Mouse (Mus musculus): ENCODE results near the gene Phyhipl. TPM values are rescaled to one million over a fixed set of nuclear protein-coding genes. Genes with fewer than 3 reads are reported as not detected.

Gene Phyhipl
- polyA plus RNA-seq (2012; rRNA removed) (1.4 TPM in 2 replicates), polyA plus RNA-seq (2014; fragmentation: Nextera tagmentation; extraction: Ambion mirVana) (1.5 and 2.3 TPM in 2 replicates)

DNA sequence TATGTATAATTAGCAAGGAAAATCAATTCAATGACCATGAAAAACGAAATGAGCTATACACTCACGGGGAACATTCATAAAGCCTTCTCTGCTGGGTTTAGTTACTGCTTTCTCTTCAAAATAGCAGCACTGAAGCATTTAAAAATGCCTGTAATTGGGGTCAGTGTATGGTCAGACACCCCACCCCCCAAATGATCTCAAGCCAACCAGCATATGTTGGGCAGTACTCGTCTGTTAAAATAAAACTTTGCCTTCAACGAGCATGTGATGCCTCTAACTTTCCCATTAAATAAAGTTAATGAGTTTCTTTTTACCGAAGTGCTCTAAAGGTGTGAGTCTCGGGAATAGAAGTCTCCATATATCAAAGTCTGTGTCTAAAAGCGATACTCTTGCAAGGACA, at the start of gene Phyhipl:
TSS of gene Phyhipl (minus strand) at position 138 of the 400 bp plus-strand sequence.
- Histone ChIP-seq H3K4me3 (replicated peaks; ENCODE audit: low read length) (no peak within 1 kb of the TSS), H3K36me3 (ENCODE audit: control insufficient read depth, insufficient read depth, low read length) (no peaks in the 10 kb centered on the region), H3K9ac (ENCODE audit: low read depth, low read length, severe bottlenecking) (no peak within 1 kb of the TSS), H3K27me3 (ENCODE audit: control insufficient read depth, insufficient read depth, low read length) (no peaks in the 10 kb centered on the region), H3K4me1 (ENCODE audit: control insufficient read depth, insufficient read depth, low read length) (no peaks in the 10 kb centered on the region), H3K4me2 (replicated peaks; ENCODE audit: low read depth, low read length, severe bottlenecking) (no peak within 1 kb of the TSS), H3K27ac (replicated peaks; ENCODE audit: low read depth, low read length) (no peak within 1 kb of the TSS), H3K9me3 (ENCODE audit: control insufficient read depth, low read length) (no peaks in the 10 kb centered on the region)
- no peak; the same call in 1 of the 2 replicates for ATAC-seq (ENCODE audit: low FRiP score, low read depth)
- WGBS, result 19% methylated on average over 7 of the region's 7 CpGs
- no peak for DNase-seq (ENCODE audit: low spot score)
- no peak for TF ChIP-seq POLR2A (IDR thresholded peaks at IDR 0.05; ENCODE audit: borderline replicate concordance, extremely low read depth, insufficient read depth, insufficient read length)

DNA sequence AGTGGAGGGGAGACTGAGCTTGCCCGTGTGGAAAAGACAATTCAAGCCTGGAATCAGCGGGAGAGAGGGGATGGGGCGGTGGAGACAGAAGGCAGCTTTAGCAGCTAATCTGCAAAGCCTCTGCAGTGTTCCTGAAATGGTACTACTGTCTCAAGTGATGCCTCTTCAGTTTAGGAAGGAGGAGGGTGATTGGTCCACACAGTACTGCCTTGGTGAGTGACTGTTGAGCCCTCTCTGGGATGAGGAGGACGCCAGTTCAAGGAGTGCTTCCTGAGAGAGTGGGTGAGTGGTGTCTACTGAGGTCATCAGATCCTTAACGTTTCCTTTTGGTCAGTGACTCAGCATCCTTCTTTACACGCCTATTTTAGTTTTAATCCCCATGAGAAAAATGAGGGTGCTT, 47.4 kb upstream of the Phyhipl start:
- no peak overlapping the region for H3K9ac ChIP-seq (ENCODE audit: low read depth, low read length, severe bottlenecking)
- no peak for TF ChIP-seq POLR2A (IDR thresholded peaks at IDR 0.05; ENCODE audit: borderline replicate concordance, extremely low read depth, insufficient read depth, insufficient read length)
- H3K27ac ChIP-seq (replicated peaks; ENCODE audit: low read depth, low read length), result no peak overlapping the region
- H3K36me3 ChIP-seq (ENCODE audit: control insufficient read depth, insufficient read depth, low read length), result no peaks in the 10 kb centered on the region
- no peak overlapping the region for H3K4me3 ChIP-seq (replicated peaks; ENCODE audit: low read length)
- DNase-seq (ENCODE audit: low spot score), result no peak
- H3K27me3 ChIP-seq (ENCODE audit: control insufficient read depth, insufficient read depth, low read length), result no peaks in the 10 kb centered on the region
- H3K9me3 ChIP-seq (ENCODE audit: control insufficient read depth, low read length), result no peaks in the 10 kb centered on the region
- no peak for ATAC-seq (ENCODE audit: low FRiP score, low read depth)
- H3K4me1 ChIP-seq (ENCODE audit: control insufficient read depth, insufficient read depth, low read length), result no peaks in the 10 kb centered on the region
- WGBS, result 75% methylated on average over 6 of the region's 6 CpGs
- no peak overlapping the region for H3K4me2 ChIP-seq (replicated peaks; ENCODE audit: low read depth, low read length, severe bottlenecking)

DNA sequence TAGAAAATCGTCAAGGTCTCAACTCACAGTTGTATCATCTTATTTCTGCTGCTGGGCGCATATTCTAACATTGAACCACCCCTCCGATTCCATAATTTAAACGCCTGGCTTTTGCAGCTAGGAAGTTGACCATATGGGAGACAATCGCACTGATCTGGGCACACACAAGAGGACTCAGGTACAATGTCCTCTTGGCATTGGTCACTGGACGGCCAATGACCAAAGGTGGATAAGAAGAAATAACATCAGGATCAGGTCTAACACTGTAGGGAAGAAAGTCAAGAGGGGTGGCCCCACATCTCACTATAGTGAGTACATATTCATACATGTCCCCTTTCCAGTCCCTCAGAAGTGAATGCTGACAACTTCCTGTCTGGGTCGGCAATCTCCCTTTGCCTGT, 43.8 kb upstream of the Phyhipl start:
- WGBS, result 90% methylated on average over 7 of the region's 7 CpGs
- ATAC-seq (ENCODE audit: low FRiP score, low read depth), result no peak

GRCm38 (mm10) chr10:70698014-70698413, 42.2 kb upstream of the Phyhipl start:
- no peak for DNase-seq (ENCODE audit: low spot score)
- H3K27me3 ChIP-seq (ENCODE audit: control insufficient read depth, insufficient read depth, low read length), result no peaks in the 10 kb centered on the region
- no peaks in the 10 kb centered on the region for H3K4me1 ChIP-seq (ENCODE audit: control insufficient read depth, insufficient read depth, low read length)
- no peak overlapping the region for H3K9ac ChIP-seq (ENCODE audit: low read depth, low read length, severe bottlenecking)
- ATAC-seq (ENCODE audit: low FRiP score, low read depth), result no peak
- 79% methylated on average over 3 of the region's 3 CpGs for WGBS
- no peak for TF ChIP-seq POLR2A (IDR thresholded peaks at IDR 0.05; ENCODE audit: borderline replicate concordance, extremely low read depth, insufficient read depth, insufficient read length)
- H3K27ac ChIP-seq (replicated peaks; ENCODE audit: low read depth, low read length), result no peak overlapping the region
- no peak overlapping the region for H3K4me3 ChIP-seq (replicated peaks; ENCODE audit: low read length)
- no peaks in the 10 kb centered on the region for H3K36me3 ChIP-seq (ENCODE audit: control insufficient read depth, insufficient read depth, low read length)
- H3K4me2 ChIP-seq (replicated peaks; ENCODE audit: low read depth, low read length, severe bottlenecking), result no peak overlapping the region
- H3K9me3 ChIP-seq (ENCODE audit: control insufficient read depth, low read length), result no peaks in the 10 kb centered on the region

More for the DNA sequence above, 43.8 kb upstream of the Phyhipl start:
- no peak overlapping the region for H3K4me2 ChIP-seq (replicated peaks; ENCODE audit: low read depth, low read length, severe bottlenecking)
- no peaks in the 10 kb centered on the region for H3K36me3 ChIP-seq (ENCODE audit: control insufficient read depth, insufficient read depth, low read length)
- H3K27me3 ChIP-seq (ENCODE audit: control insufficient read depth, insufficient read depth, low read length), result no peaks in the 10 kb centered on the region
- H3K4me1 ChIP-seq (ENCODE audit: control insufficient read depth, insufficient read depth, low read length), result no peaks in the 10 kb centered on the region
- no peak for DNase-seq (ENCODE audit: low spot score)
- no peak overlapping the region for H3K27ac ChIP-seq (replicated peaks; ENCODE audit: low read depth, low read length)
- H3K9ac ChIP-seq (ENCODE audit: low read depth, low read length, severe bottlenecking), result no peak overlapping the region
- H3K4me3 ChIP-seq (replicated peaks; ENCODE audit: low read length), result no peak overlapping the region
- no peaks in the 10 kb centered on the region for H3K9me3 ChIP-seq (ENCODE audit: control insufficient read depth, low read length)
- TF ChIP-seq POLR2A (IDR thresholded peaks at IDR 0.05; ENCODE audit: borderline replicate concordance, extremely low read depth, insufficient read depth, insufficient read length), result no peak

DNA sequence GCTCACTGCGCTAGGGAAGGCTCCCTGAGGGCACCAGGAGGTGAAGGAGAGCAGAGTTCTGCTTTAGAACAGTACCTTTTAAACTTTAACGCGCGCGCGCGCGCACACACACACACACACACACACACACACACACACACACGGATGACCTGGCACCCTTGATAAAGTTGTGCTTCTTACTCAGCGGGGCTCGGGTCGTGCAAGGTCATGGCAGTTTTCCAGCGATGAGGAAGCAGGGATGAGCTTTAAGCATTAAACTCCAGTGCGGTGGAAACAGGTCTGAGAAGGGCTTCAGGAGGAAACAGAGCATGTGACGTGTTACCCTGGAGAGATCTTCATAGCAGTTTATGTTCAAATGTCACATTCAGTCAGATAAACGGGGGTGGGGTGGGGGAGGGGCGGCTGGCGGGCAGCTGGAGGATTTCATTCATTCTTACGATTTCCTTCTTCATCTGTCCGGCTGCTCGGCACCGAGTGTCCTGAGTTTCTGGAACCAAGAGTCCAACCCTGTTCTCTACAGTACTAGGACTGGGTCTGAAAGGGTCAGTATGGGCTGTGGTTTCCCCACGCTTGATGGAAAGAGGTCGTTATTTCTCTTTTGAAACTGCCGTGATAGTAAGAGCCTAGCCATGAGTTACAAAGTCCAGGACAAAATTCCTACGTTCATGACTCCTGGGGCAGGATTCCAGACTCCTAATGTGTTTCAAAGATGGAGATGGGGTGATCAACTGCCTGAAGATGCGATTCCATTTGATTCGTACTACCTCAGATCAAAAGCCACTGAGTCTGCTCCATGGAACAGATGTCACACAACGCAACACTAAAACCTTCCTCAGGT, 41.2 kb upstream of the Phyhipl start:
- Histone ChIP-seq H3K27me3 (ENCODE audit: control insufficient read depth, insufficient read depth, low read length) (no peaks in the 10 kb centered on the region), H3K36me3 (ENCODE audit: control insufficient read depth, insufficient read depth, low read length) (no peaks in the 10 kb centered on the region), H3K4me1 (ENCODE audit: control insufficient read depth, insufficient read depth, low read length) (no peaks in the 10 kb centered on the region), H3K9me3 (ENCODE audit: control insufficient read depth, low read length) (no peaks in the 10 kb centered on the region), H3K4me2 (replicated peaks; ENCODE audit: low read depth, low read length, severe bottlenecking) (no peak overlapping the region), H3K4me3 (replicated peaks; ENCODE audit: low read length) (no peak overlapping the region), H3K27ac (replicated peaks; ENCODE audit: low read depth, low read length) (no peak overlapping the region), H3K9ac (ENCODE audit: low read depth, low read length, severe bottlenecking) (no peak overlapping the region)
- no peak for TF ChIP-seq POLR2A (IDR thresholded peaks at IDR 0.05; ENCODE audit: borderline replicate concordance, extremely low read depth, insufficient read depth, insufficient read length)
- 70% methylated on average over 29 of the region's 29 CpGs for WGBS
- DNase-seq (ENCODE audit: low spot score) (no peak), ATAC-seq (ENCODE audit: low FRiP score, low read depth) (no peak)

Measured in limb, embryonic 14.5 days (tissue).